21 mouse cellular contexts compared by ENCODE assay signal in genomic region chr2:157137959-157138731, GRCm38 (mm10). TPM values are rescaled to one million over a fixed set of nuclear protein-coding genes. Genes with fewer than 3 reads are reported as not detected.
DNase-seq lines count a peak whose midpoint lies in the region; ATAC-seq and TF ChIP-seq lines count a peak whose summit lies in the region.
"Had no signal": no experiment of that assay in that cellular context is flagged by ENCODE, and none has a peak within 500 bp of the region (broad histone marks: within the 10 kb centered on the region; RNA-seq: fewer than 3 reads in every experiment).

No protein-coding gene starts in this region.

- TF ChIP-seq POLR2A in small intestine, adult 2 months (IDR thresholded peaks at IDR 0.05; ENCODE audit: low read depth, low read length): no peak

- no peaks in the 10 kb centered on the region for H3K36me3 ChIP-seq in small intestine, adult 2 months (ENCODE audit: control insufficient read depth, insufficient read depth, low read length)
- no peaks in the 10 kb centered on the region for H3K36me3 ChIP-seq in forebrain, embryonic 12.5 days (replicated peaks)
- H3K36me3 ChIP-seq: hindbrain, embryonic 15.5 days; neural tube, embryonic 15.5 days had no signal

- no peaks in the 10 kb centered on the region for H3K27me3 ChIP-seq in small intestine, adult 2 months (ENCODE audit: control insufficient read depth, insufficient read depth, low read length)
- H3K27me3 ChIP-seq in forebrain, embryonic 12.5 days: no peaks in the 10 kb centered on the region
- H3K27me3 ChIP-seq: hindbrain, embryonic 15.5 days; neural tube, embryonic 15.5 days had no signal

- WGBS in small intestine, adult 2 months: 79% methylated on average over 9 of the region's 9 CpGs
- WGBS in forebrain, embryonic 12.5 days: 91% methylated on average over 9 of the region's 9 CpGs

- peak; percentile 38 for ATAC-seq in granulocyte monocyte progenitor cell, adult 5-6 weeks (replicated peaks; ENCODE audit: poor library complexity, severe bottlenecking)
- ATAC-seq in forebrain, embryonic 12.5 days (ENCODE audit: low FRiP score): no peak

- peak; percentile 45 for DNase-seq in lung, postnatal 25 days (ENCODE audit: low spot score)
- DNase-seq in lung, postnatal 10 days: no peak
- peak; percentile 26 to 46 for DNase-seq in CD8-positive naive resting alpha-beta T cell, adult 2 months (ENCODE audit: low read depth in 2 of 2, low spot score in 2 of 2)
- no peak for DNase-seq in frontal cortex, postnatal 25 days (ENCODE audit: low spot score in 2 of 2)
- no peak for DNase-seq in layer of hippocampus, adult 9-11 months
- DNase-seq: cerebellum, adult 11-12 months; kidney, adult 9 months; liver; lung, postnatal 14 days; right cerebral cortex, adult 18-20 months; thymus, postnatal 14 days had no signal

- H3K9me3 ChIP-seq in forebrain, embryonic 12.5 days: peaks cover 6% of the 10 kb centered on the region; the same call in 1 of the 2 replicates
- H3K9me3 ChIP-seq: hindbrain, embryonic 15.5 days had no signal

- no peak overlapping the region for H3K4me3 ChIP-seq in small intestine, adult 2 months (ENCODE audit: low read depth, low read length)
- no peak overlapping the region for H3K4me3 ChIP-seq in forebrain, embryonic 12.5 days (replicated peaks)
- H3K4me3 ChIP-seq: hindbrain, embryonic 15.5 days; neural tube, embryonic 15.5 days had no signal

- TF ChIP-seq CTCF in small intestine, adult 2 months (IDR thresholded peaks at IDR 0.05; ENCODE audit: extremely low read depth, insufficient read length, insufficient replicate concordance, low read depth, low read length): no peak

- peak overlapping the region; percentile 42; the same call in 1 of the 2 replicates for H3K27ac ChIP-seq in small intestine, adult 2 months (ENCODE audit: insufficient read depth, low read depth, low read length)
- H3K27ac ChIP-seq in forebrain, embryonic 12.5 days: no peak overlapping the region
- H3K27ac ChIP-seq: hindbrain, embryonic 15.5 days; neural tube, embryonic 15.5 days had no signal

- H3K4me2 ChIP-seq in forebrain, embryonic 12.5 days: no peak overlapping the region
- H3K4me2 ChIP-seq: hindbrain, embryonic 15.5 days; neural tube, embryonic 15.5 days had no signal

- H3K4me1 ChIP-seq in small intestine, adult 2 months (ENCODE audit: control insufficient read depth, insufficient read depth, insufficient read length, low read length): peaks cover 8% of the 10 kb centered on the region; the same call in 1 of the 2 replicates
- peaks cover 5% of the 10 kb centered on the region; the same call in 1 of the 2 replicates for H3K4me1 ChIP-seq in forebrain, embryonic 12.5 days

- H3K9ac ChIP-seq in forebrain, embryonic 12.5 days: no peak overlapping the region
- H3K9ac ChIP-seq: hindbrain, embryonic 15.5 days; neural tube, embryonic 15.5 days had no signal

RNA-seq across cellular contexts. Expression of gene Samhd1, which starts 3.1 kb away (rescaled TPM):
- 65.3 and 71.3 TPM in 2 replicates for total RNA-seq in granulocyte monocyte progenitor cell, adult 5-6 weeks (2014; fragmentation: Nextera tagmentation)
- total RNA-seq in granulocyte monocyte progenitor cell, adult 5-6 weeks (2017): 77.6 and 88.2 TPM in 2 replicates
- 18.9 and 47.7 TPM in 2 replicates for polyA plus RNA-seq in small intestine, adult 2 months (2012; rRNA removed)
- 20.7 and 22.6 TPM in 2 replicates for polyA plus RNA-seq in forebrain, embryonic 12.5 days (2016; fragmentation: Nextera tagmentation; extraction: Ambion mirVana)

RNA-seq across cellular contexts. Expression of gene Tldc2, which starts 51.3 kb away (rescaled TPM):
- not detected in 2 replicates for total RNA-seq in granulocyte monocyte progenitor cell, adult 5-6 weeks (2014; fragmentation: Nextera tagmentation)
- total RNA-seq in granulocyte monocyte progenitor cell, adult 5-6 weeks (2017): not detected in 2 replicates
- 8.8 and 12.4 TPM in 2 replicates for polyA plus RNA-seq in small intestine, adult 2 months (2012; rRNA removed)
- polyA plus RNA-seq in forebrain, embryonic 12.5 days (2016; fragmentation: Nextera tagmentation; extraction: Ambion mirVana): not detected in 2 replicates
- total RNA-seq: layer of hippocampus, adult 18-20 months; left cerebral cortex, postnatal 14 days; midbrain, postnatal 0 days had no signal
- polyA plus RNA-seq: gonadal fat pad, adult 2 months; heart, embryonic 16.5 days; hindbrain, embryonic 15.5 days; midbrain, postnatal 0 days; neural tube, embryonic 15.5 days had no signal

RNA-seq across cellular contexts. Expression of gene Soga1, which starts 59.1 kb away (rescaled TPM):
- total RNA-seq in granulocyte monocyte progenitor cell, adult 5-6 weeks (2014; fragmentation: Nextera tagmentation): 4.4 and 5.7 TPM in 2 replicates
- 2.5 TPM in 2 replicates for total RNA-seq in granulocyte monocyte progenitor cell, adult 5-6 weeks (2017)
- polyA plus RNA-seq in small intestine, adult 2 months (2012; rRNA removed): 4.6 and 6.3 TPM in 2 replicates
- polyA plus RNA-seq in forebrain, embryonic 12.5 days (2016; fragmentation: Nextera tagmentation; extraction: Ambion mirVana): 6.0 and 7.4 TPM in 2 replicates

Comparison
In these comparisons a context has a peak if more than half of its experiments do, and no peak if none do; other contexts are left out.
1. DNase-seq: peak in lung, postnatal 25 days (single experiment) and CD8-positive naive resting alpha-beta T cell, adult 2 months (2 of 2); none in lung, postnatal 10 days (single experiment), frontal cortex, postnatal 25 days (0 of 2) and layer of hippocampus, adult 9-11 months (single experiment).